Mouse (Mus musculus): ENCODE measurements around the gene Gpr108. TPM values are rescaled to one million over a fixed set of nuclear protein-coding genes. Genes with fewer than 3 reads are reported as not detected.
A peak's percentile ranks its signal among the peaks of the same experiment; 100 is the strongest.

Gene Gpr108
- polyA plus RNA-seq, 1 experiment from 2014 or later: 29.0 TPM

GRCm38 (mm10) chr17:57243650-57244370 lies 4.4 kb downstream of the Gpr108 start:
- Histone ChIP-seq H3K27me3 (ENCODE audit: control insufficient read depth, insufficient read depth, low read length) (no peaks in the 10 kb centered on the region), H3K4me1 (ENCODE audit: control insufficient read depth in 2 of 2, insufficient read depth in 2 of 2, low read length in 2 of 2) (peaks cover 8 to 13% of the 10 kb centered on the region in 2 experiments), H3K4me2 (ENCODE audit: low read length) (no peak overlapping the region), H3K36me3 (ENCODE audit: control insufficient read depth, insufficient read depth, low read length) (peaks cover 31% of the 10 kb centered on the region), H3K9me3 (ENCODE audit: control insufficient read depth, low read length) (no peaks in the 10 kb centered on the region), H3K4me3 (ENCODE audit: control insufficient read depth in 1 of 2, insufficient read depth in 1 of 2, low read depth in 1 of 2, low read length in 2 of 2) (no peak overlapping the region), H3K9ac (ENCODE audit: low read length) (no peak overlapping the region), H3K27ac (replicated peaks in 1 of 2; ENCODE audit: control insufficient read depth in 1 of 2, insufficient read depth in 1 of 2, low read depth in 2 of 2, low read length in 2 of 2) (no peak overlapping the region)
- WGBS: 60% methylated on average over 10 of the region's 10 CpGs
- ATAC-seq (ENCODE audit: insufficient number of reproducible peaks, insufficient read depth, low FRiP score, low read depth): no peak

- no peaks in the 10 kb centered on the region for H3K4me1 ChIP-seq (ENCODE audit: control insufficient read depth in 2 of 2, insufficient read depth in 2 of 2, low read length in 2 of 2)
- no peak overlapping the region for H3K4me2 ChIP-seq (ENCODE audit: low read length)
- H3K27ac ChIP-seq (replicated peaks in 1 of 2; ENCODE audit: control insufficient read depth in 1 of 2, insufficient read depth in 1 of 2, low read depth in 2 of 2, low read length in 2 of 2): no peak overlapping the region
- H3K9ac ChIP-seq (ENCODE audit: low read length): no peak overlapping the region
- H3K27me3 ChIP-seq (ENCODE audit: control insufficient read depth, insufficient read depth, low read length): no peaks in the 10 kb centered on the region
- no peaks in the 10 kb centered on the region for H3K9me3 ChIP-seq (ENCODE audit: control insufficient read depth, low read length)
- WGBS: 90% methylated on average over 9 of the region's 9 CpGs
- ATAC-seq (ENCODE audit: insufficient number of reproducible peaks, insufficient read depth, low FRiP score, low read depth): 0 out of 2 replicates have a peak, but pooled peaks have one; percentile 29
- H3K36me3 ChIP-seq (ENCODE audit: control insufficient read depth, insufficient read depth, low read length): peaks cover 48% of the 10 kb centered on the region
- no peak overlapping the region for H3K4me3 ChIP-seq (ENCODE audit: control insufficient read depth in 1 of 2, insufficient read depth in 1 of 2, low read depth in 1 of 2, low read length in 2 of 2)
These were observed 11.1 kb downstream of the Gpr108 start for GRCm38 (mm10) chr17:57237181-57237580.

GRCm38 (mm10) chr17:57235803-57236202 lies 12.4 kb downstream of the Gpr108 start:
- Histone ChIP-seq H3K4me1 (ENCODE audit: control insufficient read depth in 2 of 2, insufficient read depth in 2 of 2, low read length in 2 of 2) (no peaks in the 10 kb centered on the region), H3K4me2 (ENCODE audit: low read length) (no peak overlapping the region)
- ATAC-seq (ENCODE audit: insufficient number of reproducible peaks, insufficient read depth, low FRiP score, low read depth): 0 out of 2 replicates have a peak, but pooled peaks have one; percentile 12

GRCm38 (mm10) chr17:57234254-57234928 lies 13.9 kb downstream of the Gpr108 start:
- no peaks in the 10 kb centered on the region for H3K4me1 ChIP-seq (ENCODE audit: control insufficient read depth in 2 of 2, insufficient read depth in 2 of 2, low read length in 2 of 2)
- no peak overlapping the region for H3K27ac ChIP-seq (replicated peaks in 1 of 2; ENCODE audit: control insufficient read depth in 1 of 2, insufficient read depth in 1 of 2, low read depth in 2 of 2, low read length in 2 of 2)
- no peak overlapping the region for H3K9ac ChIP-seq (ENCODE audit: low read length)
- no peak overlapping the region for H3K4me2 ChIP-seq (ENCODE audit: low read length)
- no peaks in the 10 kb centered on the region for H3K9me3 ChIP-seq (ENCODE audit: control insufficient read depth, low read length)
- peaks cover 40% of the 10 kb centered on the region for H3K36me3 ChIP-seq (ENCODE audit: control insufficient read depth, insufficient read depth, low read length)
- WGBS: 82% methylated on average over 12 of the region's 12 CpGs
- ATAC-seq (ENCODE audit: insufficient number of reproducible peaks, insufficient read depth, low FRiP score, low read depth): no peak
- no peaks in the 10 kb centered on the region for H3K27me3 ChIP-seq (ENCODE audit: control insufficient read depth, insufficient read depth, low read length)
- H3K4me3 ChIP-seq (ENCODE audit: control insufficient read depth in 1 of 2, insufficient read depth in 1 of 2, low read depth in 1 of 2, low read length in 2 of 2): no peak overlapping the region

More at GRCm38 (mm10) chr17:57235803-57236202, 12.4 kb downstream of the Gpr108 start:
- Histone ChIP-seq H3K27ac (replicated peaks in 1 of 2; ENCODE audit: control insufficient read depth in 1 of 2, insufficient read depth in 1 of 2, low read depth in 2 of 2, low read length in 2 of 2) (no peak overlapping the region), H3K36me3 (ENCODE audit: control insufficient read depth, insufficient read depth, low read length) (peaks cover 40% of the 10 kb centered on the region), H3K27me3 (ENCODE audit: control insufficient read depth, insufficient read depth, low read length) (no peaks in the 10 kb centered on the region), H3K9me3 (ENCODE audit: control insufficient read depth, low read length) (no peaks in the 10 kb centered on the region), H3K9ac (ENCODE audit: low read length) (no peak overlapping the region), H3K4me3 (ENCODE audit: control insufficient read depth in 1 of 2, insufficient read depth in 1 of 2, low read depth in 1 of 2, low read length in 2 of 2) (no peak overlapping the region)
- WGBS: 87% methylated on average over 5 of the region's 5 CpGs

GRCm38 (mm10) chr17:57233038-57233437 lies 15.2 kb downstream of the Gpr108 start:
- no peaks in the 10 kb centered on the region for H3K9me3 ChIP-seq (ENCODE audit: control insufficient read depth, low read length)
- H3K4me2 ChIP-seq (ENCODE audit: low read length): no peak overlapping the region
- no peak overlapping the region for H3K4me3 ChIP-seq (ENCODE audit: control insufficient read depth in 1 of 2, insufficient read depth in 1 of 2, low read depth in 1 of 2, low read length in 2 of 2)
- H3K4me1 ChIP-seq (ENCODE audit: control insufficient read depth in 2 of 2, insufficient read depth in 2 of 2, low read length in 2 of 2): no peaks in the 10 kb centered on the region
- no peak for ATAC-seq (ENCODE audit: insufficient number of reproducible peaks, insufficient read depth, low FRiP score, low read depth)
- no peak overlapping the region for H3K9ac ChIP-seq (ENCODE audit: low read length)
- no peaks in the 10 kb centered on the region for H3K27me3 ChIP-seq (ENCODE audit: control insufficient read depth, insufficient read depth, low read length)
- 43% methylated on average over 7 of the region's 7 CpGs for WGBS
- H3K36me3 ChIP-seq (ENCODE audit: control insufficient read depth, insufficient read depth, low read length): peaks cover 38% of the 10 kb centered on the region
- no peak overlapping the region for H3K27ac ChIP-seq (replicated peaks in 1 of 2; ENCODE audit: control insufficient read depth in 1 of 2, insufficient read depth in 1 of 2, low read depth in 2 of 2, low read length in 2 of 2)

GRCm38 (mm10) chr17:57232200-57232599 lies 16.0 kb downstream of the Gpr108 start:
- Histone ChIP-seq H3K27ac (replicated peaks in 1 of 2; ENCODE audit: control insufficient read depth in 1 of 2, insufficient read depth in 1 of 2, low read depth in 2 of 2, low read length in 2 of 2) (no peak overlapping the region), H3K9me3 (ENCODE audit: control insufficient read depth, low read length) (no peaks in the 10 kb centered on the region), H3K4me2 (ENCODE audit: low read length) (no peak overlapping the region), H3K9ac (ENCODE audit: low read length) (no peak overlapping the region), H3K4me3 (ENCODE audit: control insufficient read depth in 1 of 2, insufficient read depth in 1 of 2, low read depth in 1 of 2, low read length in 2 of 2) (no peak overlapping the region), H3K27me3 (ENCODE audit: control insufficient read depth, insufficient read depth, low read length) (no peaks in the 10 kb centered on the region), H3K4me1 (ENCODE audit: control insufficient read depth in 2 of 2, insufficient read depth in 2 of 2, low read length in 2 of 2) (no peaks in the 10 kb centered on the region), H3K36me3 (ENCODE audit: control insufficient read depth, insufficient read depth, low read length) (peaks cover 29% of the 10 kb centered on the region)
- ATAC-seq (ENCODE audit: insufficient number of reproducible peaks, insufficient read depth, low FRiP score, low read depth): no peak
- 78% methylated on average over 1 of the region's 1 CpGs for WGBS

- H3K27me3 ChIP-seq (ENCODE audit: control insufficient read depth, insufficient read depth, low read length): no peaks in the 10 kb centered on the region
- peaks cover 21% of the 10 kb centered on the region for H3K36me3 ChIP-seq (ENCODE audit: control insufficient read depth, insufficient read depth, low read length)
- H3K9me3 ChIP-seq (ENCODE audit: control insufficient read depth, low read length): no peaks in the 10 kb centered on the region
- no peak overlapping the region for H3K4me3 ChIP-seq (ENCODE audit: control insufficient read depth in 1 of 2, insufficient read depth in 1 of 2, low read depth in 1 of 2, low read length in 2 of 2)
- no peak for ATAC-seq (ENCODE audit: insufficient number of reproducible peaks, insufficient read depth, low FRiP score, low read depth)
- H3K9ac ChIP-seq (ENCODE audit: low read length): no peak overlapping the region
- H3K27ac ChIP-seq (replicated peaks in 1 of 2; ENCODE audit: control insufficient read depth in 1 of 2, insufficient read depth in 1 of 2, low read depth in 2 of 2, low read length in 2 of 2): no peak overlapping the region
- no peak overlapping the region for H3K4me2 ChIP-seq (ENCODE audit: low read length)
- no peaks in the 10 kb centered on the region; a peak in 1 of 4 replicates for H3K4me1 ChIP-seq (ENCODE audit: control insufficient read depth in 2 of 2, insufficient read depth in 2 of 2, low read length in 2 of 2)
These were observed 16.9 kb downstream of the Gpr108 start for GRCm38 (mm10) chr17:57231321-57231771.

Measured in heart, embryonic 14.5 days (tissue).